Comparison of ENCODE assay signal across 9 mouse cellular contexts in the genomic region with DNA sequence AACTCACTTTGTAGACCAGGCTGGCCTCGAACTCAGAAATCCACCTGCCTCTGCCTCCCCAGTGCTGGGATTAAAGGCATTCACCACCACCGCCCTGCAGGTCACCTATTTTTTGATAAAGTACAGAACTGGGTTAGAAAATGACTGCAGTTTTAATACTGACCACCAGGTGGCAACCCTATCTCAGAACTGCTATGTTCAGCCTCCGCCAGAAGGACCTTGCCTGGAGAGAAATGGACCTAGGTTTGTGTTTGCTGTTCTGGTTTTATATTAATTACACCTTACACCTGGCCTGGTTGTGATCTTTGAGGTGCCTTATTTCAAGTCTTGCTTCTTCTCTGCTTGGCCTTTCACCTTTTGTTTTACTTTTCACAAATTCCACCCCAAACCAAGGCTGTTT. TPM values are rescaled to one million over a fixed set of nuclear protein-coding genes. Genes with fewer than 3 reads are reported as not detected.
DNase-seq lines count a peak whose midpoint lies in the region; ATAC-seq and TF ChIP-seq lines count a peak whose summit lies in the region.
"Had no signal": no experiment of that assay in that cellular context is flagged by ENCODE, and none has a peak within 500 bp of the region (broad histone marks: within the 10 kb centered on the region; RNA-seq: fewer than 3 reads in every experiment).

No protein-coding gene starts in this region.

- ATAC-seq in midbrain, embryonic 16.5 days: no peak
- ATAC-seq in hindbrain, postnatal 0 days: peak; percentile 43; the same call in 1 of the 2 replicates
- 0 out of 2 replicates have a peak, but pooled peaks have one; percentile 48 for ATAC-seq in midbrain, embryonic 13.5 days

- H3K9ac ChIP-seq in midbrain, embryonic 16.5 days (ENCODE audit: low read depth, low read length): no peak overlapping the region
- no peak overlapping the region for H3K9ac ChIP-seq in hindbrain, postnatal 0 days (replicated peaks; ENCODE audit: low read length)
- no peak overlapping the region for H3K9ac ChIP-seq in midbrain, embryonic 13.5 days (replicated peaks)
- H3K9ac ChIP-seq: neural tube, embryonic 12.5 days had no signal

- no peak overlapping the region for H3K4me2 ChIP-seq in midbrain, embryonic 16.5 days (ENCODE audit: low read length)
- no peak overlapping the region for H3K4me2 ChIP-seq in hindbrain, postnatal 0 days (ENCODE audit: low read depth, low read length)
- no peak overlapping the region for H3K4me2 ChIP-seq in midbrain, embryonic 13.5 days (replicated peaks)
- H3K4me2 ChIP-seq: neural tube, embryonic 12.5 days had no signal

- 45% methylated on average over 3 of the region's 3 CpGs for WGBS in midbrain, embryonic 10.5 days
- 27% methylated on average over 3 of the region's 3 CpGs for WGBS in midbrain, embryonic 16.5 days
- 26% methylated on average over 3 of the region's 3 CpGs for WGBS in hindbrain, postnatal 0 days
- WGBS in midbrain, embryonic 13.5 days: 28% methylated on average over 3 of the region's 3 CpGs

- peaks cover 10% of the 10 kb centered on the region; the same call in 1 of the 2 replicates for H3K9me3 ChIP-seq in midbrain, embryonic 10.5 days (replicated peaks)
- no peaks in the 10 kb centered on the region; the same call in 1 of the 2 replicates for H3K9me3 ChIP-seq in midbrain, embryonic 16.5 days (replicated peaks; ENCODE audit: control insufficient read depth, low read length, poor library complexity, severe bottlenecking)
- no peaks in the 10 kb centered on the region for H3K9me3 ChIP-seq in hindbrain, postnatal 0 days (ENCODE audit: low read length)
- H3K9me3 ChIP-seq in midbrain, embryonic 13.5 days: no peaks in the 10 kb centered on the region

- no peak overlapping the region for H3K27ac ChIP-seq in midbrain, embryonic 10.5 days (replicated peaks)
- H3K27ac ChIP-seq in midbrain, embryonic 16.5 days (ENCODE audit: low read length): no peak overlapping the region
- H3K27ac ChIP-seq in hindbrain, postnatal 0 days: no peak overlapping the region
- H3K27ac ChIP-seq in midbrain, embryonic 13.5 days: no peak overlapping the region
- H3K27ac ChIP-seq: neural tube, embryonic 12.5 days had no signal

- peaks cover 3% of the 10 kb centered on the region; the same call in 1 of the 2 replicates for H3K4me1 ChIP-seq in midbrain, embryonic 10.5 days
- H3K4me1 ChIP-seq in midbrain, embryonic 16.5 days (ENCODE audit: control insufficient read depth, insufficient read depth, low read length): no peaks in the 10 kb centered on the region
- H3K4me1 ChIP-seq in hindbrain, postnatal 0 days (ENCODE audit: insufficient read depth, low read length): no peaks in the 10 kb centered on the region
- H3K4me1 ChIP-seq in midbrain, embryonic 13.5 days (replicated peaks): no peaks in the 10 kb centered on the region
- H3K4me1 ChIP-seq: neural tube, embryonic 12.5 days had no signal

- TF ChIP-seq CTCF in hindbrain, postnatal 0 days (IDR thresholded peaks at IDR 0.05; ENCODE audit: low read depth): peak; percentile 85

- H3K27me3 ChIP-seq in midbrain, embryonic 10.5 days (ENCODE audit: low read depth, poor library complexity, severe bottlenecking): no peaks in the 10 kb centered on the region
- no peaks in the 10 kb centered on the region for H3K27me3 ChIP-seq in midbrain, embryonic 16.5 days (ENCODE audit: control insufficient read depth, insufficient read depth, low read depth, low read length)
- no peaks in the 10 kb centered on the region for H3K27me3 ChIP-seq in hindbrain, postnatal 0 days (ENCODE audit: insufficient read depth, low read length)
- no peaks in the 10 kb centered on the region for H3K27me3 ChIP-seq in midbrain, embryonic 13.5 days
- H3K27me3 ChIP-seq: neural tube, embryonic 12.5 days had no signal

- no peak overlapping the region for H3K4me3 ChIP-seq in midbrain, embryonic 10.5 days
- no peak overlapping the region for H3K4me3 ChIP-seq in midbrain, embryonic 16.5 days (ENCODE audit: low read depth, low read length)
- no peak overlapping the region for H3K4me3 ChIP-seq in hindbrain, postnatal 0 days (ENCODE audit: low read length)
- H3K4me3 ChIP-seq in midbrain, embryonic 13.5 days (replicated peaks): no peak overlapping the region
- H3K4me3 ChIP-seq: neural tube, embryonic 12.5 days had no signal

- H3K36me3 ChIP-seq in midbrain, embryonic 10.5 days: no peaks in the 10 kb centered on the region
- H3K36me3 ChIP-seq in midbrain, embryonic 16.5 days (ENCODE audit: control insufficient read depth, insufficient read depth, low read length): no peaks in the 10 kb centered on the region
- no peaks in the 10 kb centered on the region for H3K36me3 ChIP-seq in hindbrain, postnatal 0 days (ENCODE audit: insufficient read depth, low read length)
- H3K36me3 ChIP-seq in midbrain, embryonic 13.5 days: no peaks in the 10 kb centered on the region
- H3K36me3 ChIP-seq: neural tube, embryonic 12.5 days had no signal

- peak; percentile 32 for DNase-seq in midbrain, embryonic 10.5 days (ENCODE audit: low spot score)
- peak; percentile 75 for DNase-seq in adrenal gland, postnatal 14 days
- peak; percentile 67 for DNase-seq in embryo, embryonic 9.5 days (ENCODE audit: extremely low spot score)
- peak; percentile 83 for DNase-seq in hindbrain, postnatal 0 days (ENCODE audit: low spot score)
- peak; percentile 18 to 69 for DNase-seq in left cerebral cortex, adult 9 months (ENCODE audit: low spot score in 2 of 2)
- DNase-seq in telencephalon, adult 2 months (ENCODE audit: low read depth, low spot score): peak; percentile 34

RNA-seq across cellular contexts. Expression of a gene that starts 12.7 kb away (rescaled TPM):
- not detected in 2 replicates for polyA plus RNA-seq in midbrain, embryonic 10.5 days (2016; fragmentation: Nextera tagmentation; extraction: Ambion mirVana)
- polyA plus RNA-seq in midbrain, embryonic 16.5 days (2015; fragmentation: Nextera tagmentation; extraction: Ambion mirVana): not detected in 2 replicates
- 0.41 TPM in 1 of 2 replicates, not detected in the other for total RNA-seq in adrenal gland, postnatal 14 days (2021)
- not detected in 2 replicates for total RNA-seq in hindbrain, postnatal 0 days (2014; rRNA removed)
- polyA plus RNA-seq in hindbrain, postnatal 0 days (2015; fragmentation: Nextera tagmentation; extraction: Ambion mirVana): not detected in 2 replicates
- 1.6 and 2.2 TPM in 2 replicates for polyA plus RNA-seq in midbrain, embryonic 13.5 days (2015; fragmentation: Nextera tagmentation; extraction: Ambion mirVana)
- polyA plus RNA-seq: neural tube, embryonic 12.5 days had no signal

RNA-seq across cellular contexts. Expression of a gene that starts 34.9 kb away (rescaled TPM):
- polyA plus RNA-seq in midbrain, embryonic 10.5 days (2016; fragmentation: Nextera tagmentation; extraction: Ambion mirVana): 22.2 and 22.4 TPM in 2 replicates
- 26.7 and 29.1 TPM in 2 replicates for polyA plus RNA-seq in midbrain, embryonic 16.5 days (2015; fragmentation: Nextera tagmentation; extraction: Ambion mirVana)
- total RNA-seq in adrenal gland, postnatal 14 days (2021): 9.2 and 11.2 TPM in 2 replicates
- total RNA-seq in hindbrain, postnatal 0 days (2014; rRNA removed): 15.0 and 15.5 TPM in 2 replicates
- 21.0 and 21.2 TPM in 2 replicates for polyA plus RNA-seq in hindbrain, postnatal 0 days (2015; fragmentation: Nextera tagmentation; extraction: Ambion mirVana)
- polyA plus RNA-seq in midbrain, embryonic 13.5 days (2015; fragmentation: Nextera tagmentation; extraction: Ambion mirVana): 28.8 and 29.2 TPM in 2 replicates

RNA-seq across cellular contexts. Expression of a gene that starts 47.9 kb away (rescaled TPM):
- polyA plus RNA-seq in midbrain, embryonic 10.5 days (2016; fragmentation: Nextera tagmentation; extraction: Ambion mirVana): 0.09 and 0.12 TPM in 2 replicates
- 0.93 and 1.3 TPM in 2 replicates for polyA plus RNA-seq in midbrain, embryonic 16.5 days (2015; fragmentation: Nextera tagmentation; extraction: Ambion mirVana)
- total RNA-seq in adrenal gland, postnatal 14 days (2021): 36.5 and 38.2 TPM in 2 replicates
- total RNA-seq in hindbrain, postnatal 0 days (2014; rRNA removed): 2.9 and 3.6 TPM in 2 replicates
- 2.2 and 2.8 TPM in 2 replicates for polyA plus RNA-seq in hindbrain, postnatal 0 days (2015; fragmentation: Nextera tagmentation; extraction: Ambion mirVana)
- polyA plus RNA-seq in midbrain, embryonic 13.5 days (2015; fragmentation: Nextera tagmentation; extraction: Ambion mirVana): 0.39 and 0.50 TPM in 2 replicates

Comparison
In these comparisons a context has a peak if more than half of its experiments do, and no peak if none do; other contexts are left out.
1. DNase-seq: peak in every context shown above with its lines; median percentile 83 in hindbrain, postnatal 0 days; 75 in adrenal gland, postnatal 14 days; 67 in embryo, embryonic 9.5 days; 44 in left cerebral cortex, adult 9 months; 34 in telencephalon, adult 2 months; 32 in midbrain, embryonic 10.5 days.